Mouse (Mus musculus) limb, embryonic 14.5 days (tissue): ENCODE measurements at regions not wholly inside any gene's neighbourhood (a gene's known extent, or its start where the extent isn't known, plus 50 kb on each side); places are given as distances from the start of the nearest gene placed in this dataset.

Experiments
- ATAC-seq: fragments of 200-750 bp; cut with Nextera tagmentation; 2 replicates; pipeline ENCODE4 v1.8.0; 2017; ENCODE audit warnings: low read depth, moderate number of reproducible peaks, moderate TSS enrichment; ENCODE audit not compliant: low FRiP score
- DNase-seq: peaks from one replicate; pipeline ENCODE4 v3.0.0-alpha.2; 2015; ENCODE audit warnings: low spot score
- H3K27ac ChIP-seq: fragments of 300-500 bp; sonication (generic); replicated peaks from 2 replicates; pipeline ENCODE4 v1.5.1; 2014; ENCODE audit warnings: low read depth, mild to moderate bottlenecking, low read length, moderate library complexity, mixed read lengths
- H3K27me3 ChIP-seq: fragments of 300-500 bp; sonication (generic); 2 replicates; pipeline ENCODE4 v1.6.1; 2014; ENCODE audit warnings: low read length, mixed read lengths; ENCODE audit not compliant: control insufficient read depth, insufficient read depth
- H3K36me3 ChIP-seq: fragments of 300-500 bp; sonication (generic); 2 replicates; pipeline ENCODE4 v1.6.1; 2014; ENCODE audit warnings: mild to moderate bottlenecking, low read length, moderate library complexity, mixed read lengths; ENCODE audit not compliant: control insufficient read depth, insufficient read depth
- H3K4me1 ChIP-seq: fragments of 300-500 bp; sonication (generic); 2 replicates; pipeline ENCODE4 v1.6.1; 2014; ENCODE audit warnings: antibody characterized with exemption, low read length, mixed read lengths; ENCODE audit not compliant: control insufficient read depth, insufficient read depth
- H3K4me2 ChIP-seq: fragments of 300-500 bp; sonication (generic); replicated peaks from 2 replicates; pipeline ENCODE4 v1.6.1; 2014; ENCODE audit warnings: low read depth, mild to moderate bottlenecking, low read length, moderate library complexity; ENCODE audit not compliant: severe bottlenecking
- H3K4me3 ChIP-seq: fragments of 300-500 bp; sonication (generic); replicated peaks from 2 replicates; pipeline ENCODE4 v1.5.1; 2014; ENCODE audit warnings: low read length
- H3K9ac ChIP-seq: fragments of 300-500 bp; sonication (generic); 2 replicates; pipeline ENCODE4 v1.6.1; 2014; ENCODE audit warnings: mild to moderate bottlenecking, low read depth, low read length, moderate library complexity; ENCODE audit not compliant: severe bottlenecking
- H3K9me3 ChIP-seq: fragments of 300-500 bp; sonication (generic); 2 replicates; pipeline ENCODE4 v1.6.1; 2016; ENCODE audit warnings: low read length; ENCODE audit not compliant: control insufficient read depth
- POLR2A ChIP-seq: fragments of 200-500 bp; IDR thresholded peaks from 2 replicates; pipeline ENCODE4 v1.8.0; 2012; ENCODE audit warnings: inconsistent platforms, mild to moderate bottlenecking, moderate library complexity, borderline replicate concordance; ENCODE audit not compliant: insufficient read depth, insufficient read length; ENCODE audit errors: extremely low read depth
- WGBS: fragments of 180-500 bp; shearing (Covaris S2); extraction: QIAGEN DNeasy Blood & Tissue Kit; methylation state at CpG from one replicate; pipeline ENCODE4 v1.1.7; 2014; 5-methylcytosine and 5-hydroxymethylcytosine counted together

DNA sequence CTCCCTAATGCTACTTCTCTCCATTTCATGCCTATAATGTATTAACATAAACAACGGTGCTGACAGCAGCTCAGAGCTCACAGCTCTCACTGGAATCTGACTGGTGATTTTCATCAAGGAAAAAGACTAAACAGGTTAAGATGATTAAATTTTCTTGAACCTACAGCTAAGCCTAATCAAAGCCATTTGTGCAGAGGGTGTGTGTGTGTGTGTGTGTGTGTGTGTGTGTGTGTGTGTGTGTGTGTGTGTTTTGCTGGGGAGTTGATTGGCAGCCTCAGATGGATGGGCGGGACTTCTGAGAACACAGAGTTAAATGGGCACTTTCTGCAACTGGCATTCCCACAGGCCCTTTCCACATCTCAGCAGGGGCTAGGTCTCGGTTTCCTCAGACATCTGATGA, 61.6 kb upstream of the Mrps22 start:
- Histone ChIP-seq H3K27me3 (no peaks in the 10 kb centered on the region), H3K4me3 (no peak overlapping the region), H3K36me3 (no peaks in the 10 kb centered on the region), H3K4me2 (no peak overlapping the region), H3K4me1 (no peaks in the 10 kb centered on the region), H3K27ac (no peak overlapping the region), H3K9ac (no peak overlapping the region), H3K9me3 (no peaks in the 10 kb centered on the region)
- 31% methylated on average over 3 of the region's 3 CpGs for WGBS
- no peak for TF ChIP-seq POLR2A
- ATAC-seq: no peak
- no peak for DNase-seq

DNA sequence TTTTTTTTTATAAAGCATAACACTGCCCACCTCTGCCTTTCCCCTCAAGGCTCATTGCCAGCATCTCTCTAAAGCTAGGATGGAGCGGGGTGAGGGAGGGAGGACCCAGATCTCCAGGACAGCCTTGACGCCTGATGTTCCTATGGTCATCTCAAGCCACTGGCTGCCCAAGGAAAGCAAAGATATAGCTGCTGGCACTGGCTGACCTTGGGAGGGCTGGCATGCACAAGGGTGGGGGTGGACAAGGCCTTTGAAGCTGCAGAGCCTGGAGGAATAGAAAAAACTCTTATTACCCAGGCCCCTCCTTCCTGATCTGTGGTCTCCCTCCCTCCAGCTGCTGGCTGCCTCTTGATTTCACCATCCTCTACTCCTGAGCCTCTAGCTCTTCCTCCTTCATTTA, 50.2 kb upstream of the Mrps22 start:
- Histone ChIP-seq H3K27ac (no peak overlapping the region), H3K9me3 (no peaks in the 10 kb centered on the region), H3K36me3 (no peaks in the 10 kb centered on the region), H3K4me3 (no peak overlapping the region), H3K27me3 (no peaks in the 10 kb centered on the region), H3K4me2 (no peak overlapping the region), H3K4me1 (no peaks in the 10 kb centered on the region), H3K9ac (no peak overlapping the region)
- 56% methylated on average over 2 of the region's 2 CpGs for WGBS
- TF ChIP-seq POLR2A: no peak
- DNase-seq: no peak
- no peak for ATAC-seq
